Mouse (Mus musculus): ENCODE results near the gene Atp6v1c2. TPM values are rescaled to one million over a fixed set of nuclear protein-coding genes. Genes with fewer than 3 reads are reported as not detected.

Atp6v1c2 gene
- polyA plus RNA-seq, 1 experiment from 2014 or later: 0.43 TPM

DNA sequence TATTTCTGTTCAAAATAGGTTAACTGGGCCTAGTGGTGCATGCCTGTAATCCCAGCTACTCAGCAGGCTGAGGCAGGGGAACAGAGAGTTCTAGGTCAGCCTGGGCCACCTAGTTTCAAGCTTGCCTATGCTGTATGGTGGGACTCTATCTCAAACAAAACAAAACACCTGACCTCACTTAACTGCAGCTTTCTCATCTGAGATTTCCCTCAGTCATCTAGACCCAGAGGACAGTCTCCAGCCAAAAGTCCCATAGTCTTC, 89.8 kb downstream of the Atp6v1c2 start:
- DNase-seq (ENCODE audit: low spot score): no peak
- H3K9me3 ChIP-seq (ENCODE audit: control insufficient read depth, low read length): no peaks in the 10 kb centered on the region
- ATAC-seq (replicated peaks; ENCODE audit: low FRiP score): no peak
- H3K4me1 ChIP-seq (replicated peaks; ENCODE audit: control insufficient read depth, insufficient read depth, low read length): no peaks in the 10 kb centered on the region
- no peak overlapping the region for H3K4me3 ChIP-seq (ENCODE audit: low read depth, low read length)
- no peaks in the 10 kb centered on the region for H3K27me3 ChIP-seq (replicated peaks; ENCODE audit: control insufficient read depth, insufficient read depth, low read length)
- H3K9ac ChIP-seq (ENCODE audit: low read depth, low read length): no peak overlapping the region
- no peaks in the 10 kb centered on the region for H3K36me3 ChIP-seq (ENCODE audit: control insufficient read depth, insufficient read depth, low read length)
- H3K4me2 ChIP-seq: no peak overlapping the region
- no peak overlapping the region for H3K27ac ChIP-seq (ENCODE audit: low read depth, low read length)

DNA sequence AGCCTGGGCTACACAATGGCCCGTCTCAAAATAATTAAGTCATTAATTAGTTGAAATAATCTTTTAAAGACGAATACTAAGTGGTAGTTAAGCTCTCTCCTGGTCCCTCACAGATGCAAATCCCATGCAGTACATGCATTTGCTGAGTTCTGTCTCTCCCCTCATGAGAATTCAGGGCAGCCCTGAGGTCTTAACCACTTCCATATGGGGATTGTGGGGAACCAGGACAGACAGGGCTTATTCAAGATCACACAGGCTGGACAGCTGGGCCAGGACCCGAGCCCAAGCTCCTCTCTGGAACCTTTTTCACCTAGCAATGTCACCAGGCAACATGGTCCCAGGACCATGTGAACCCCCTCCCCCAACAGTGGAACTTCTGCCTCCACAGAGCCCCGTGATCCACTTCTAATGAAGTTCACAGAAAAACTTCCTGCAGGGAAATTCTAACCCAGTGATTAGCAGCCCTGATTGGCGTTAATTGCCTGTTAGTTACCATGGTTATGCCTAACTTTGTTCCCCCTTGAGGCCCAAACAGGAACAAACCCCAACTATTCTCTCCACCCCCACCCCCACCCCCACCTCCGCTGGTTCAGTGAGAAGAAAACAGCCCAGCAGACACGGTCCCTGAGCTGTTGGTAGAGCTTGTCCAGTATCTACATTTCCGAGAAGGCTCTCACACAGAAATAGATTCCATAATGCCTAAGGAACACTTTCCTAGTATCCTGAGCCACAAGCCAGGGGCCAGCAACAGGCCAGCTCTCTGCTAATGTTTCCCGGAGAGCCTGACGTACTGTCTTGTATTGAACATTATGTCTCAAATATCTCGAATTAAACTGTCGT, 90.4 kb downstream of the Atp6v1c2 start:
- Histone ChIP-seq H3K9ac (ENCODE audit: low read depth, low read length) (no peak overlapping the region), H3K9me3 (ENCODE audit: control insufficient read depth, low read length) (no peaks in the 10 kb centered on the region), H3K4me2 (no peak overlapping the region), H3K36me3 (ENCODE audit: control insufficient read depth, insufficient read depth, low read length) (no peaks in the 10 kb centered on the region), H3K27me3 (replicated peaks; ENCODE audit: control insufficient read depth, insufficient read depth, low read length) (no peaks in the 10 kb centered on the region), H3K27ac (ENCODE audit: low read depth, low read length) (no peak overlapping the region), H3K4me3 (ENCODE audit: low read depth, low read length) (no peak overlapping the region), H3K4me1 (replicated peaks; ENCODE audit: control insufficient read depth, insufficient read depth, low read length) (no peaks in the 10 kb centered on the region)
- ATAC-seq (replicated peaks; ENCODE audit: low FRiP score) (no peak), DNase-seq (ENCODE audit: low spot score) (no peak)
- WGBS: 46% methylated on average over 12 of the region's 12 CpGs

DNA sequence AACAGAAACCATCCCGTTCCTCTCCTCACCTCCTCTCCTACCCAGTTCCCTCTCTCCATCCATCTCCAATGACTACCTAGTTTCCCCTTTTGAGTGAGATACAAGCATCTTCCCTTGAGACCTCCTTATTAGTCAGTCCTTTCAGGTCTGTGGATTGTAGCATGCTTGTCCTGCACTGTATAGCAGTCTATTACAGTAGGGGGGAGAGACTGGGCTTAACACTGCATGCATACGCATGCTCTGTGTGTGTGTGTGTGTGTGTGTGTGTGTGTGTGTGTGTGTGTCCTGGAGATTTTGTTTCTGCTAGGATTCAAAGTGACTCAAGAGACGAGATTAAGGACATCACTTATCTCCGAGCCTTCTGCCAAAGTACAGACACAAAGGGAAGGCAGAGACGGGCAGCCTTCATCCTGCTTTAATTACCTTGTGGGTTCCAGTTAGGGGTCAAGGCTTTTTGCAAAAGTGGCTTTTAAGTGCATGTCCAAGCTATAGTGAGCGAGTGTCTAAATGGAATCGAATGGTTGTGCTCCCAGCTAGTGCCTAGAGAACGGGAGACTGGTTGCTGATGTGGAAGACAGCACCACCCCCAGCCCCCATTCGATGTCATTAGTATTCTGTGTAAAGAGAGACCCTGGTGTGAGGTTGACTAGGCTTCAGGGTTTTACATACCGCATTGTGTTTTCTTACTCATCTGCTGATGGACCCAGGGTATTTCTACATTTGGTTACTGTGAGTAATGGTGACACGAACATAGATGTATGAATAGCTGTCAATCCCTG, 93.4 kb downstream of the Atp6v1c2 start:
- Histone ChIP-seq H3K27me3 (replicated peaks; ENCODE audit: control insufficient read depth, insufficient read depth, low read length) (no peaks in the 10 kb centered on the region), H3K9me3 (ENCODE audit: control insufficient read depth, low read length) (no peaks in the 10 kb centered on the region), H3K27ac (ENCODE audit: low read depth, low read length) (no peak overlapping the region), H3K4me1 (replicated peaks; ENCODE audit: control insufficient read depth, insufficient read depth, low read length) (no peaks in the 10 kb centered on the region), H3K36me3 (ENCODE audit: control insufficient read depth, insufficient read depth, low read length) (no peaks in the 10 kb centered on the region), H3K4me2 (no peak overlapping the region), H3K9ac (ENCODE audit: low read depth, low read length) (no peak overlapping the region), H3K4me3 (ENCODE audit: low read depth, low read length) (no peak overlapping the region)
- ATAC-seq (replicated peaks; ENCODE audit: low FRiP score) (no peak), DNase-seq (ENCODE audit: low spot score) (no peak)
- 48% methylated on average over 11 of the region's 11 CpGs for WGBS

Small RNA genes lying within 50 kb of the gene (microRNA-seq; reads per million reads assigned to microRNA genes)
- 28.9 reads per million, percentile 35 among the genes with 10 or more reads in this experiment for gene Mir3066 (ENCODE audit: borderline number of aligned reads)

Other genes starting within 250 kb of the Atp6v1c2 start
- gene Kcnf1, start 152.5 kb downstream of the Atp6v1c2 start, polyA plus RNA-seq (2014; fragmentation: Nextera tagmentation; extraction: Ambion mirVana): 0.53 and 0.82 TPM in 2 replicates
- 476 and 508 TPM in 2 replicates for gene Pdia6, start 62.8 kb downstream of the Atp6v1c2 start, polyA plus RNA-seq (2014; fragmentation: Nextera tagmentation; extraction: Ambion mirVana)
- gene Nol10, start 19.1 kb upstream of the Atp6v1c2 start, polyA plus RNA-seq (2014; fragmentation: Nextera tagmentation; extraction: Ambion mirVana): 37.8 and 40.5 TPM in 2 replicates
- 446 and 497 TPM in 2 replicates for gene Odc1, start 215.4 kb upstream of the Atp6v1c2 start, polyA plus RNA-seq (2014; fragmentation: Nextera tagmentation; extraction: Ambion mirVana)

Measured in liver, embryonic 11.5 days (tissue).